Comparison of ENCODE assay signal across 14 mouse cellular contexts in the genomic region with DNA sequence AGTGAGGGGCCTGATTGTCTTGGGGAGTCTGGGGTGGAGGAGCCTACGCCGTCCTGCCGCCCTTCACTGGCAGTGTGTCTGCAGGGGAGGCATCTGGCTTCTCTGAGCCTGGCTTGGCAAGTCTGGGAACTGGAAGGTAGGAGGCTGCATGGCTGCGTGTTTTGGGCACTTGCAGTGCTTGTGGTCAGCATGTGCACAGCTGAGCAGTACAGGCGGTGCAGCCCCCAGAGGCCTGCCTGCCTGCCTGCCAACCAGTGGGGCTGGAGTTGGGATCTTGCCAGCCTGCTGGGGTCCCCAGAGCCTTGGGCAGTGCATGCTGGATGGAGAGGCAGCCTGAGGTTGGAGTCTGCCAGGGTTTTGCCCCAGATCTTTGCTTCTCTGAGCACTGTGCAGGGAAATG. TPM values are rescaled to one million over a fixed set of nuclear protein-coding genes. Genes with fewer than 3 reads are reported as not detected.
DNase-seq lines count a peak whose midpoint lies in the region; ATAC-seq and TF ChIP-seq lines count a peak whose summit lies in the region.
"Had no signal": no experiment of that assay in that cellular context is flagged by ENCODE, and none has a peak within 500 bp of the region (broad histone marks: within the 10 kb centered on the region; RNA-seq: fewer than 3 reads in every experiment).

No protein-coding gene starts in this region.

- no peaks in the 10 kb centered on the region for H3K27me3 ChIP-seq in hindbrain, embryonic 16.5 days (replicated peaks; ENCODE audit: control insufficient read depth, insufficient read depth, low read length)
- H3K27me3 ChIP-seq: forebrain, embryonic 15.5 days had no signal

- peak overlapping the region; percentile 43; the same call in 1 of the 2 replicates for H3K9ac ChIP-seq in hindbrain, embryonic 16.5 days (ENCODE audit: low read depth, low read length)
- H3K9ac ChIP-seq: forebrain, embryonic 15.5 days had no signal

- no peaks in the 10 kb centered on the region for H3K9me3 ChIP-seq in hindbrain, embryonic 16.5 days (ENCODE audit: control insufficient read depth, low read length)
- H3K9me3 ChIP-seq: forebrain, embryonic 15.5 days; G1E had no signal

- peak overlapping the region; percentile 61; the same call in 1 of the 2 replicates for H3K27ac ChIP-seq in left cerebral cortex, adult 2 months
- H3K27ac ChIP-seq in hindbrain, embryonic 16.5 days (ENCODE audit: low read depth, low read length), result peak overlapping the region; percentile 11; the same call in 1 of the 2 replicates
- H3K27ac ChIP-seq: forebrain, embryonic 15.5 days had no signal

- H3K36me3 ChIP-seq in hindbrain, embryonic 16.5 days (ENCODE audit: control insufficient read depth, insufficient read depth, low read length), result peaks cover 19% of the 10 kb centered on the region

- no peak overlapping the region for H3K4me2 ChIP-seq in hindbrain, embryonic 16.5 days (ENCODE audit: low read length)
- H3K4me2 ChIP-seq: forebrain, embryonic 15.5 days had no signal

- H3K4me3 ChIP-seq in left cerebral cortex, adult 2 months, result no peak overlapping the region
- H3K4me3 ChIP-seq in hindbrain, embryonic 16.5 days (ENCODE audit: low read length), result no peak overlapping the region
- H3K4me3 ChIP-seq: forebrain, embryonic 15.5 days had no signal

- peaks cover 2% of the 10 kb centered on the region; the same call in 1 of the 2 replicates for H3K4me1 ChIP-seq in hindbrain, embryonic 16.5 days (ENCODE audit: control insufficient read depth, insufficient read depth, low read depth, low read length)
- H3K4me1 ChIP-seq: forebrain, embryonic 15.5 days had no signal

- intact Hi-C loops in left cerebral cortex, adult 2 months (cut with DNase I), result no loop called here

- no peak for TF ChIP-seq CTCF in left cerebral cortex, adult 2 months (IDR thresholded peaks at IDR 0.05)

- peak; percentile 84 for DNase-seq in adrenal gland, postnatal 14 days
- no peak for DNase-seq in adrenal gland, adult 8-10 months
- no peak for DNase-seq in left cerebral cortex, adult 2 months (ENCODE audit: extremely low spot score in 1 of 2, low spot score in 2 of 2)
- no peak for DNase-seq in left cerebral cortex, adult 9 months (ENCODE audit: low spot score in 2 of 2)
- DNase-seq in MN1 (ENCODE audit: low spot score), result peak; percentile 95
- DNase-seq in thymus, postnatal 36 days, result no peak
- DNase-seq in gastrocnemius, postnatal 4 days (ENCODE audit: low spot score in 2 of 2), result no peak
- DNase-seq: cerebellum, adult 11-12 months; heart, adult 18-20 months; kidney, postnatal 14 days; lung, adult 2 months had no signal

- ATAC-seq in hindbrain, embryonic 16.5 days, result peak; percentile 73
- ATAC-seq: forebrain, embryonic 15.5 days had no signal

- 63% methylated on average over 5 of the region's 5 CpGs for WGBS in hindbrain, embryonic 16.5 days

RNA-seq across cellular contexts. Expression of a gene that starts 16.1 kb away (rescaled TPM):
- 1,329 and 1,354 TPM in 2 replicates for total RNA-seq in adrenal gland, postnatal 14 days (2021)
- 100 to 1,000 TPM; 697 to 776 (median 769) TPM for total RNA-seq in adrenal gland, adult 8-10 months (2022)
- 100 to 1,000 TPM; 494 to 526 TPM for total RNA-seq in left cerebral cortex, adult 2 months (2021)
- polyA plus RNA-seq in hindbrain, embryonic 16.5 days (2015; fragmentation: Nextera tagmentation; extraction: Ambion mirVana), result 601 and 643 TPM in 2 replicates
- total RNA-seq in gastrocnemius, postnatal 4 days (2021), result 100 to 1,000 TPM; 339 to 434 TPM

RNA-seq across cellular contexts. Expression of a gene that starts 23.5 kb away (rescaled TPM):
- 98.8 and 108 TPM in 2 replicates for total RNA-seq in adrenal gland, postnatal 14 days (2021)
- 100 to 1,000 TPM in 1 of 4 experiments, 10 to 100 TPM in 3; 79.1 to 104 (median 94.4) TPM for total RNA-seq in adrenal gland, adult 8-10 months (2022)
- 10 to 100 TPM; 73.0 to 76.0 TPM for total RNA-seq in left cerebral cortex, adult 2 months (2021)
- 141 and 143 TPM in 2 replicates for polyA plus RNA-seq in hindbrain, embryonic 16.5 days (2015; fragmentation: Nextera tagmentation; extraction: Ambion mirVana)
- total RNA-seq in gastrocnemius, postnatal 4 days (2021), result 10 to 100 TPM; 77.3 to 77.7 TPM

RNA-seq across cellular contexts. Expression of a gene that starts 42.3 kb away (rescaled TPM):
- 52.8 and 52.9 TPM in 2 replicates for total RNA-seq in adrenal gland, postnatal 14 days (2021)
- total RNA-seq in adrenal gland, adult 8-10 months (2022), result 10 to 100 TPM; 27.4 to 54.8 (median 45.1) TPM
- 10 to 100 TPM; 21.4 to 22.1 TPM for total RNA-seq in left cerebral cortex, adult 2 months (2021)
- polyA plus RNA-seq in hindbrain, embryonic 16.5 days (2015; fragmentation: Nextera tagmentation; extraction: Ambion mirVana), result 10.3 and 13.0 TPM in 2 replicates
- total RNA-seq in gastrocnemius, postnatal 4 days (2021), result 10 to 100 TPM; 13.0 to 13.6 TPM

RNA-seq across cellular contexts. Expression of a gene that starts 46.7 kb away (rescaled TPM):
- 6.3 and 27.9 TPM in 2 replicates for total RNA-seq in adrenal gland, postnatal 14 days (2021)
- 10 to 100 TPM in 2 of 4 experiments, 1 to 10 TPM in 2; 6.4 to 10.6 (median 8.5) TPM for total RNA-seq in adrenal gland, adult 8-10 months (2022)
- 1 to 10 TPM; 3.5 TPM for total RNA-seq in left cerebral cortex, adult 2 months (2021)
- polyA plus RNA-seq in hindbrain, embryonic 16.5 days (2015; fragmentation: Nextera tagmentation; extraction: Ambion mirVana), result 1.7 and 2.2 TPM in 2 replicates
- 1 to 10 TPM; 4.0 to 4.7 TPM for total RNA-seq in gastrocnemius, postnatal 4 days (2021)

RNA-seq across cellular contexts. Expression of a gene that starts 52.5 kb away (rescaled TPM):
- 138 and 147 TPM in 2 replicates for total RNA-seq in adrenal gland, postnatal 14 days (2021)
- 100 to 1,000 TPM; 127 to 146 (median 143) TPM for total RNA-seq in adrenal gland, adult 8-10 months (2022)
- 100 to 1,000 TPM; 102 to 106 TPM for total RNA-seq in left cerebral cortex, adult 2 months (2021)
- polyA plus RNA-seq in hindbrain, embryonic 16.5 days (2015; fragmentation: Nextera tagmentation; extraction: Ambion mirVana), result 17.7 and 18.3 TPM in 2 replicates
- 100 to 1,000 TPM; 116 to 125 TPM for total RNA-seq in gastrocnemius, postnatal 4 days (2021)

Comparison
In these comparisons a context has a peak if more than half of its experiments do, and no peak if none do; other contexts are left out.
1. DNase-seq: peak in adrenal gland, postnatal 14 days (single experiment) and MN1 (single experiment); none in adrenal gland, adult 8-10 months (single experiment), left cerebral cortex, adult 2 months (0 of 2), left cerebral cortex, adult 9 months (0 of 2), thymus, postnatal 36 days (0 of 2) and gastrocnemius, postnatal 4 days (0 of 2).